Mouse (Mus musculus) ES-E14 (cell line): ENCODE measurements around the gene Nelfb. TPM values are rescaled to one million over a fixed set of nuclear protein-coding genes. Genes with fewer than 3 reads are reported as not detected.

Source experiments
- DNase-seq: peaks from one replicate; pipeline ENCODE4 v3.0.0-alpha.2; 2013; ENCODE audit warnings: low read depth, low spot score
- H3K27ac ChIP-seq: 2 replicates; pipeline ENCODE4 v1.5.1; 2012; ENCODE audit warnings: low read depth, mild to moderate bottlenecking, low read length, moderate library complexity, mixed read lengths; ENCODE audit not compliant: poor library complexity, insufficient read depth, severe bottlenecking
- H3K36me3 ChIP-seq: 2 replicates; pipeline ENCODE4 v1.6.1; 2012; ENCODE audit warnings: mild to moderate bottlenecking, low read length, moderate library complexity, mixed read lengths; ENCODE audit not compliant: control insufficient read depth, poor library complexity, insufficient read depth, severe bottlenecking
- H3K4me1 ChIP-seq, 2 experiments: fragments of 150-350 bp in 1 of 2; sonication (generic) in 1 of 2; 2 replicates each; pipeline ENCODE4 v1.6.1; 2012; ENCODE audit warnings: low read length in 2 of 2, mild to moderate bottlenecking in 1 of 2, mixed read lengths in 1 of 2; ENCODE audit not compliant: control insufficient read depth in 2 of 2, insufficient read depth in 2 of 2, poor library complexity in 1 of 2
- H3K4me3 ChIP-seq, 2 experiments: fragments of 150-350 bp in 1 of 2; sonication (generic) in 1 of 2; 2 replicates each; pipeline ENCODE4 v1.5.1; 2012; ENCODE audit warnings: low read length in 2 of 2, low read depth in 1 of 2, mild to moderate bottlenecking in 1 of 2, mixed read lengths in 1 of 2; ENCODE audit not compliant: insufficient read depth in 1 of 2, poor library complexity in 1 of 2, severe bottlenecking in 1 of 2
- H3K9ac ChIP-seq: 2 replicates; pipeline ENCODE4 v1.6.1; 2012; ENCODE audit warnings: low read depth, mild to moderate bottlenecking, low read length, mixed read lengths; ENCODE audit not compliant: poor library complexity, insufficient read depth, severe bottlenecking
- H3K9me3 ChIP-seq: fragments of 150-350 bp; sonication (generic); 2 replicates; pipeline ENCODE4 v1.6.1; 2012; ENCODE audit warnings: low read depth, mild to moderate bottlenecking, low read length; ENCODE audit not compliant: control insufficient read depth, insufficient read depth
- CHD2 ChIP-seq: IDR thresholded peaks from 2 replicates; pipeline ENCODE4 v1.6.1; 2014; ENCODE audit warnings: mild to moderate bottlenecking, low read depth, low read length, inconsistent platforms
- HCFC1 ChIP-seq: IDR thresholded peaks from 2 replicates; pipeline ENCODE4 v1.6.1; 2012; ENCODE audit warnings: low read length, inconsistent platforms, borderline replicate concordance; ENCODE audit not compliant: insufficient read depth
- MAFK ChIP-seq: IDR thresholded peaks from 2 replicates; pipeline ENCODE4 v1.6.1; 2014; ENCODE audit warnings: mild to moderate bottlenecking, low read depth, low read length, inconsistent platforms; ENCODE audit not compliant: insufficient read depth
- ZC3H11A ChIP-seq: IDR thresholded peaks from 2 replicates; pipeline ENCODE4 v1.6.1; 2012; ENCODE audit warnings: low read depth, mild to moderate bottlenecking, inconsistent platforms, low read length, borderline replicate concordance
- ZNF384 ChIP-seq: IDR thresholded peaks from 2 replicates; pipeline ENCODE4 v1.6.1; 2012; ENCODE audit warnings: low read depth, low read length, inconsistent platforms
- in situ Hi-C, 2 experiments: fragments of 600-800 bp; cut with MboI; formaldehyde crosslinking; loops; one replicate each; pipeline ENCODE4 v1.15.1; 2025; ENCODE audit warnings: low sequenced_read_pairs in 2 of 2, inconsistent platforms in 1 of 2; ENCODE audit not compliant: unreplicated experiment in 2 of 2
- total RNA-seq: library from RNA; depleted of rRNA; stranded (reverse); fragments of 300-350 nt; gene quantifications from 2 replicates; pipeline ENCODE4 v1.2.3, GENCODE M21; 2012

Nelfb gene
- total RNA-seq, 1 experiment: 50.9 TPM

DNA sequence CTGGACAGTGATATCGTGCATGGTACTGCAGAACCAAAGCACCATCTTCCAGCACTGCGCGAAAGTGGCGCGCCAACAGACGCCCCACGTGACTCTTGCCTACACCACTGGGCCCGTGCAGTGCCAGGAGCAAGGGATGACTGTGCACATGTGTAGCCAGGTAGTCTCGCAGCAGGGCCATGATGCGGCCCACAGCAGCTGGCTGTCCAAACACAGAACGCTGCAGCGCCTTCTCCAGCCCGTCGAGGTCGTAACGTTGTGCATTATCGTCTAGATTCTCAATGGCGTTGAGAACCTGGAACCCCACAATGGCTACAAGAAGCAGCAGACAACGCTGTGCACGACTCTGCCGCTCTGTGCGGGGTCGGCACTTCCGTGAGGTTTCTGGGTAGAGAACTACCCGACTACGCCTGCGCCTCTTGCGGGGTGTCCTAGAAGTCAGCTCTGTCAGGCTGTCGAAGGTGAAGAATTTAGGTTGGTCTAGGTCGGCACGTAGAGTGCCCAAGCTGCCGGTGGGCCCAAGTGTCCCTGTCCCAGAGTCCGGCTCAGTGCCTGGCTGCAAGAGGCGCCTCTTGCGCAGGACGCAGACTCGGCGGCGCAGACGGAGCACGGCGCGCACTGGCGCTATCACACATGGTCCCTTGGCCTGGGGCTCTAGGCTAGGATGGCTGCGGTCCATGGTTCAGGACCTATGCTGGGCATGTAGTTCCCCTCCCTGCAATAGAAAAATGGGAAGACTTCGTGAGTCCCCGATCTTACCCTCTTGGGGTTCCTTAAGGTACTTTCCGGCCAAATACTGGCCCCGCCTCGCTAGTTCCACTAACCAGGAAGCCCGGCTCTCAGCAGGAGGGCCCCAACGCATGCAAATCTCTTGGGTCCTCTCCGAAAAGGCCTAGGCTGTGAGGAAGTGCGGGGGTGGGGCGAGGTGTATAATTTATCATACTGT lies 15.8 kb downstream of the Nelfb start:
- H3K4me1 ChIP-seq: peaks cover 2 to 22% of the 10 kb centered on the region in 2 experiments; a peak in 2 of 4 replicates
- TF ChIP-seq ZNF384 (no peak), CHD2 (no peak), ZC3H11A (no peak), HCFC1 (no peak), MAFK (no peak)
- peak overlapping the region; percentile 45; the same call in 1 of the 2 replicates for H3K27ac ChIP-seq
- H3K9me3 ChIP-seq: no peaks in the 10 kb centered on the region
- in situ Hi-C loops: no loop called here
- DNase-seq: no peak
- H3K4me3 ChIP-seq: peak overlapping the region; percentile 66 to 67
- peak overlapping the region; percentile 72 for H3K9ac ChIP-seq
- H3K36me3 ChIP-seq: peaks cover 13% of the 10 kb centered on the region

DNA sequence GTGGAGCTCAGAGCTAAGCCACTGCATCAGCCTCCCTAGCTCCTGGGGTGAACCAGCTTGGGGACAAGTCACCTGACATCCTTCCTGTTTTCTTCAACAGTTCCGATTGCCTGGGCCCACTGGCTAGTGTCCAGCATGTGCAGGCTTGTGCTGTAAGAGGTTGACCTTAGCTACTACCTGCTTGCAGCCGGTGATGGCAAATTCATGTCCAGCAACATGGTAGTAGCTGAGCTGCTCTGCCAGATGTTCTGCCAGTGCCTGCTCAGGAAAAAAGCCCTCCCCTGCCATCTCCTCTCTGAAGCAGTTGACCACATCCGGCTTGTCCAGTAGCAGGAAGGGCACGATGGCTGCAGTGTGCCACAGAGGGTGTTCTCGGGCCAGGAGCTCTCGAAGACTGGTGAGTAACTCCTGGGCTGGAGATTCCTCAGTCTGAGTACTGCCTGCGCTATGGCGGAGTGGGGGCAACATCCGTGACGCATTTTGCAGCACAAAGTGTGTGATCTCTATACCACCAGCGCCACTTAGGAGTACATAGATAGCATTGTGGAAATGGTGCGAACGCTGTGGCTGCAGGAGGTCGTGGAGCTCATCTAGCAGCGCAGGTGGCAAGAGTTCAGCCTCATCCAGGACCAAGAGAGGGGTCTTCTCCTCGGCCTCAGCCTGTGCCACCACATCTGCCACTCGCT lies 16.7 kb downstream of the Nelfb start:
- in situ Hi-C loops: no loop called here
- Histone ChIP-seq H3K9ac (peak overlapping the region; percentile 72; the same call in 1 of the 2 replicates), H3K4me3 (peak overlapping the region; percentile 66 to 67), H3K4me1 (peaks cover 2 to 22% of the 10 kb centered on the region in 2 experiments; a peak in 2 of 4 replicates), H3K36me3 (peaks cover 4% of the 10 kb centered on the region; the same call in 1 of the 2 replicates), H3K27ac (no peak overlapping the region), H3K9me3 (no peaks in the 10 kb centered on the region)
- TF ChIP-seq MAFK: no peak
- no peak for TF ChIP-seq CHD2
- no peak for TF ChIP-seq ZC3H11A
- no peak for TF ChIP-seq HCFC1
- TF ChIP-seq ZNF384: no peak
- DNase-seq: no peak

DNA sequence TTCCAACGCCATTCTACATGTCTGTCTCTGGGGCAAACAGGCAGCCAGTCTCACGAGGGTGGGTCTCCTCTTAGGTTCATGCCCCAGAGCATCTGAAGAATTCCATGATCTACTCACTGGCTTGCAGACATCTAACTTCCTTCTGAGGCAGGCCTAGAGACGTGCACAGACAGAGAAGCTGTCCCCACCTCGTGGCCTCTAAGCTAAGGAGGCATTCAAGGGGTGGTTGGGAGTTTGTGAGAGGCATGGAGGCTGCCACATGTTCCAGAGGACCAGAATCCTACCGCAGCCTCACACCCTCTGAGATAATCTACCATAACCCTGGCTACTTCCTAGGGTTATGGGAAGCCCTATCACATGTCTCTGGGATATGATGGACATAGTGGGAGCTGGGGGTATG lies 17.3 kb downstream of the Nelfb start:
- Histone ChIP-seq H3K4me1 (peaks cover 2 to 22% of the 10 kb centered on the region in 2 experiments; a peak in 2 of 4 replicates), H3K27ac (no peak overlapping the region), H3K9ac (peak overlapping the region; percentile 12; the same call in 1 of the 2 replicates), H3K36me3 (peaks cover 3% of the 10 kb centered on the region; the same call in 1 of the 2 replicates), H3K9me3 (no peaks in the 10 kb centered on the region), H3K4me3 (no peak overlapping the region)
- TF ChIP-seq HCFC1 (no peak), ZNF384 (no peak), CHD2 (no peak), MAFK (no peak), ZC3H11A (no peak)
- in situ Hi-C loops: no loop called here
- no peak for DNase-seq

DNA sequence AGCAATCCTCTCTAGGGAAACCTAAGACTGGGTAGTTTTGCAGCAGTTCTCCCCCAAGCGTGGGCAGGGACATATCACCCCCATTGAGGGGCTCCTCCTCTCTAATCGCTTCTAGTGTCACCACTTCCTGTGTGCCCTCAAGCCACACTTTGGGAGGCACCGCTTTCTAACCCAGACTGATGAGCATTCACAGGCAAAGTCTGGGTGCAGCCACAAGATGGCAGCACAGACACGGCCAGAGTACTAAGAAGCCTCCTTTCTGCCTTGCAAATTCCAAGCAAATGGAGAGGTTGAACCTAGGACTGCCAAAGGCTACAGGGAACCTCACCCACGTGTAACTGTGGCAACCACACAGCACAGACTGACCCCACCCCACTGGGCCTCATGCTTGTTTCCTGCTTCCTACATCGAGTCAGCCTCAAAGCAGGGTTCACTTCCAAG lies 17.9 kb downstream of the Nelfb start:
- H3K9ac ChIP-seq: peak overlapping the region; percentile 12; the same call in 1 of the 2 replicates

More for the DNA sequence above, 17.9 kb downstream of the Nelfb start:
- peaks cover 2 to 22% of the 10 kb centered on the region in 2 experiments; a peak in 2 of 4 replicates for H3K4me1 ChIP-seq
- peak; percentile 96 for DNase-seq
- in situ Hi-C loops: no loop called here
- peaks cover 3% of the 10 kb centered on the region; the same call in 1 of the 2 replicates for H3K36me3 ChIP-seq
- TF ChIP-seq ZC3H11A (peak; percentile 82; the same call in 1 of the 2 replicates), MAFK (no peak)
- peak overlapping the region; percentile 9 to 35; a peak in 3 of 4 replicates for H3K4me3 ChIP-seq
- H3K9me3 ChIP-seq: no peaks in the 10 kb centered on the region
- H3K27ac ChIP-seq: no peak overlapping the region
